In genomic region chr7:120867720-120868119, GRCm38 (mm10) we compare ENCODE assay signal across 21 mouse cellular contexts. TPM values are rescaled to one million over a fixed set of nuclear protein-coding genes. Genes with fewer than 3 reads are reported as not detected.
DNase-seq lines count a peak whose midpoint lies in the region; ATAC-seq and TF ChIP-seq lines count a peak whose summit lies in the region.
"Had no signal": no experiment of that assay in that cellular context is flagged by ENCODE, and none has a peak within 500 bp of the region (broad histone marks: within the 10 kb centered on the region; RNA-seq: fewer than 3 reads in every experiment).

No protein-coding gene starts in this region.

- TF ChIP-seq CTCF in liver, embryonic 14.5 days (IDR thresholded peaks at IDR 0.05; ENCODE audit: low read depth), result no peak

- H3K4me1 ChIP-seq in heart, embryonic 10.5 days, result peaks cover 58% of the 10 kb centered on the region
- H3K4me1 ChIP-seq in heart, embryonic 12.5 days (replicated peaks), result peaks cover 75% of the 10 kb centered on the region
- peaks cover 46% of the 10 kb centered on the region for H3K4me1 ChIP-seq in midbrain, embryonic 10.5 days
- peaks cover 18% of the 10 kb centered on the region for H3K4me1 ChIP-seq in midbrain, embryonic 11.5 days (ENCODE audit: control insufficient read depth, insufficient read depth, low read length)
- peaks cover 68 to 77% of the 10 kb centered on the region in 2 experiments for H3K4me1 ChIP-seq in liver, embryonic 14.5 days (replicated peaks; ENCODE audit: control insufficient read depth in 2 of 2, insufficient read depth in 2 of 2, low read length in 1 of 2)

- no peaks in the 10 kb centered on the region for H3K36me3 ChIP-seq in heart, embryonic 10.5 days
- no peaks in the 10 kb centered on the region for H3K36me3 ChIP-seq in heart, embryonic 12.5 days
- H3K36me3 ChIP-seq in midbrain, embryonic 10.5 days, result no peaks in the 10 kb centered on the region
- H3K36me3 ChIP-seq in midbrain, embryonic 11.5 days (ENCODE audit: control insufficient read depth, insufficient read depth, low read length), result no peaks in the 10 kb centered on the region
- H3K36me3 ChIP-seq in liver, embryonic 14.5 days (replicated peaks; ENCODE audit: control insufficient read depth, insufficient read depth, low read depth), result peaks cover 21% of the 10 kb centered on the region
- H3K36me3 ChIP-seq: intestine, embryonic 15.5 days; limb, embryonic 12.5 days; lung, embryonic 15.5 days; neural tube, embryonic 13.5 days had no signal

- no peak overlapping the region for H3K9ac ChIP-seq in heart, embryonic 12.5 days
- H3K9ac ChIP-seq in midbrain, embryonic 11.5 days (ENCODE audit: low read length), result no peak overlapping the region
- H3K9ac ChIP-seq in liver, embryonic 14.5 days (replicated peaks), result peak overlapping the region; percentile 80
- H3K9ac ChIP-seq: intestine, embryonic 15.5 days; limb, embryonic 12.5 days; lung, embryonic 15.5 days; neural tube, embryonic 13.5 days had no signal

- no peaks in the 10 kb centered on the region for H3K9me3 ChIP-seq in heart, embryonic 10.5 days
- no peaks in the 10 kb centered on the region for H3K9me3 ChIP-seq in heart, embryonic 12.5 days (replicated peaks)
- no peaks in the 10 kb centered on the region for H3K9me3 ChIP-seq in midbrain, embryonic 10.5 days (replicated peaks)
- no peaks in the 10 kb centered on the region for H3K9me3 ChIP-seq in midbrain, embryonic 11.5 days (ENCODE audit: control insufficient read depth, low read length)
- H3K9me3 ChIP-seq in liver, embryonic 14.5 days (ENCODE audit: control insufficient read depth, low read length), result no peaks in the 10 kb centered on the region
- H3K9me3 ChIP-seq: intestine, embryonic 15.5 days; limb, embryonic 12.5 days; lung, embryonic 15.5 days; neural tube, embryonic 13.5 days had no signal

- H3K27me3 ChIP-seq in heart, embryonic 10.5 days (ENCODE audit: insufficient read depth, poor library complexity, severe bottlenecking), result no peaks in the 10 kb centered on the region
- H3K27me3 ChIP-seq in heart, embryonic 12.5 days (replicated peaks), result no peaks in the 10 kb centered on the region
- no peaks in the 10 kb centered on the region for H3K27me3 ChIP-seq in midbrain, embryonic 10.5 days (ENCODE audit: low read depth, poor library complexity, severe bottlenecking)
- no peaks in the 10 kb centered on the region for H3K27me3 ChIP-seq in midbrain, embryonic 11.5 days (ENCODE audit: control insufficient read depth, insufficient read depth, low read length)
- H3K27me3 ChIP-seq in liver, embryonic 14.5 days (ENCODE audit: control insufficient read depth, insufficient read depth, low read length), result no peaks in the 10 kb centered on the region
- H3K27me3 ChIP-seq: intestine, embryonic 15.5 days; limb, embryonic 12.5 days; lung, embryonic 15.5 days; neural tube, embryonic 13.5 days had no signal

- 79% methylated on average over 1 of the region's 1 CpGs for WGBS in heart, embryonic 10.5 days
- WGBS in heart, embryonic 12.5 days, result 71% methylated on average over 1 of the region's 1 CpGs
- WGBS in midbrain, embryonic 10.5 days, result 77% methylated on average over 1 of the region's 1 CpGs
- WGBS in midbrain, embryonic 11.5 days, result 74% methylated on average over 1 of the region's 1 CpGs
- 84% methylated on average over 1 of the region's 1 CpGs for WGBS in liver, embryonic 14.5 days (ENCODE audit: insufficient replicate concordance)

- H3K4me3 ChIP-seq in heart, embryonic 10.5 days, result no peak overlapping the region
- H3K4me3 ChIP-seq in heart, embryonic 12.5 days, result no peak overlapping the region
- no peak overlapping the region for H3K4me3 ChIP-seq in midbrain, embryonic 10.5 days
- no peak overlapping the region for H3K4me3 ChIP-seq in midbrain, embryonic 11.5 days (ENCODE audit: low read depth, low read length)
- no peak overlapping the region for H3K4me3 ChIP-seq in liver, embryonic 14.5 days (ENCODE audit: insufficient read depth in 1 of 2, low read depth in 2 of 2, low read length in 2 of 2)
- H3K4me3 ChIP-seq: intestine, embryonic 15.5 days; left cerebral cortex, adult 2 months; limb, embryonic 12.5 days; lung, embryonic 15.5 days; neural tube, embryonic 13.5 days had no signal

- H3K4me2 ChIP-seq in heart, embryonic 12.5 days, result no peak overlapping the region
- no peak overlapping the region for H3K4me2 ChIP-seq in midbrain, embryonic 11.5 days
- peak overlapping the region; percentile 63 for H3K4me2 ChIP-seq in liver, embryonic 14.5 days (ENCODE audit: low read depth)
- H3K4me2 ChIP-seq: intestine, embryonic 15.5 days; limb, embryonic 12.5 days; lung, embryonic 15.5 days; neural tube, embryonic 13.5 days had no signal

- no peak for DNase-seq in heart, embryonic 10.5 days (ENCODE audit: low spot score)
- no peak for DNase-seq in midbrain, embryonic 10.5 days (ENCODE audit: low spot score)
- DNase-seq in midbrain, embryonic 11.5 days (ENCODE audit: low spot score, missing footprints), result no peak
- no peak for DNase-seq in liver, embryonic 14.5 days (ENCODE audit: low read depth in 3 of 3, low spot score in 3 of 3)
- DNase-seq: adrenal gland, postnatal 10 days; cerebellum, adult 11-12 months; cerebellum, postnatal 36 days; gastrocnemius, postnatal 25 days; heart, postnatal 14 days had no signal

- H3K27ac ChIP-seq in heart, embryonic 10.5 days, result peak overlapping the region; percentile 60; the same call in 1 of the 2 replicates
- no peak overlapping the region for H3K27ac ChIP-seq in heart, embryonic 12.5 days (ENCODE audit: poor library complexity, severe bottlenecking)
- peak overlapping the region; percentile 34; the same call in 1 of the 2 replicates for H3K27ac ChIP-seq in midbrain, embryonic 10.5 days (replicated peaks)
- no peak overlapping the region for H3K27ac ChIP-seq in midbrain, embryonic 11.5 days (ENCODE audit: low read depth, low read length)
- peak overlapping the region; percentile 99 for H3K27ac ChIP-seq in liver, embryonic 14.5 days
- H3K27ac ChIP-seq: kidney, postnatal 0 days; left cerebral cortex, adult 2 months; limb, embryonic 12.5 days; lung, embryonic 15.5 days; macrophage; neural tube, embryonic 13.5 days had no signal

- ATAC-seq in heart, embryonic 12.5 days (ENCODE audit: insufficient number of reproducible peaks, low FRiP score), result no peak
- no peak; the same call in 1 of the 2 replicates for ATAC-seq in midbrain, embryonic 11.5 days (ENCODE audit: low FRiP score)
- ATAC-seq in liver, embryonic 14.5 days (ENCODE audit: insufficient read depth), result peak; percentile 54
- no peak for ATAC-seq in megakaryocyte, adult 5-6 weeks (ENCODE audit: poor library complexity, severe bottlenecking)
- no peak for ATAC-seq in monocyte, adult 5-6 weeks (replicated peaks; ENCODE audit: insufficient number of reproducible peaks, low FRiP score, low TSS enrichment, poor library complexity, severe bottlenecking)

- no peak for TF ChIP-seq EP300 in liver, embryonic 14.5 days (IDR thresholded peaks at IDR 0.05; ENCODE audit: low read depth)

RNA-seq across cellular contexts. Expression of gene Eef2k, which starts 25.1 kb away (rescaled TPM):
- 16.3 and 17.3 TPM in 2 replicates for polyA plus RNA-seq in heart, embryonic 10.5 days (2016; fragmentation: Nextera tagmentation; extraction: Ambion mirVana)
- polyA plus RNA-seq in heart, embryonic 12.5 days (2016; fragmentation: Nextera tagmentation; extraction: Ambion mirVana), result 14.9 and 17.1 TPM in 2 replicates
- polyA plus RNA-seq in midbrain, embryonic 10.5 days (2016; fragmentation: Nextera tagmentation; extraction: Ambion mirVana), result 24.0 and 26.1 TPM in 2 replicates
- polyA plus RNA-seq in midbrain, embryonic 11.5 days (2014; fragmentation: Nextera tagmentation; extraction: Ambion mirVana), result 9.9 and 10.5 TPM in 2 replicates
- 21.5 and 30.2 TPM in 2 replicates for polyA plus RNA-seq in liver, embryonic 14.5 days (2012; rRNA removed)
- 13.4 and 14.5 TPM in 2 replicates for polyA plus RNA-seq in liver, embryonic 14.5 days (2014; fragmentation: Nextera tagmentation; extraction: Ambion mirVana)
- total RNA-seq in megakaryocyte, adult 5-6 weeks (2015), result 7.5 and 11.1 TPM in 2 replicates
- 23.5 and 26.1 TPM in 2 replicates for total RNA-seq in megakaryocyte, adult 5-6 weeks (2017)
- 33.4 to 56.9 TPM (median 45.7 TPM) in 3 replicates for total RNA-seq in monocyte, adult 5-6 weeks (2017)

RNA-seq across cellular contexts. Expression of gene Polr3e, which starts 49.8 kb away (rescaled TPM):
- 32.3 and 36.9 TPM in 2 replicates for polyA plus RNA-seq in heart, embryonic 10.5 days (2016; fragmentation: Nextera tagmentation; extraction: Ambion mirVana)
- 24.4 and 25.9 TPM in 2 replicates for polyA plus RNA-seq in heart, embryonic 12.5 days (2016; fragmentation: Nextera tagmentation; extraction: Ambion mirVana)
- polyA plus RNA-seq in midbrain, embryonic 10.5 days (2016; fragmentation: Nextera tagmentation; extraction: Ambion mirVana), result 38.2 and 41.0 TPM in 2 replicates
- polyA plus RNA-seq in midbrain, embryonic 11.5 days (2014; fragmentation: Nextera tagmentation; extraction: Ambion mirVana), result 19.0 and 19.9 TPM in 2 replicates
- polyA plus RNA-seq in liver, embryonic 14.5 days (2012; rRNA removed), result 5.8 and 9.2 TPM in 2 replicates
- 6.6 and 7.1 TPM in 2 replicates for polyA plus RNA-seq in liver, embryonic 14.5 days (2014; fragmentation: Nextera tagmentation; extraction: Ambion mirVana)
- total RNA-seq in megakaryocyte, adult 5-6 weeks (2015), result 4.6 and 5.3 TPM in 2 replicates
- total RNA-seq in megakaryocyte, adult 5-6 weeks (2017), result 9.8 and 11.6 TPM in 2 replicates
- 12.7 to 15.4 TPM (median 14.8 TPM) in 3 replicates for total RNA-seq in monocyte, adult 5-6 weeks (2017)

RNA-seq across cellular contexts. Expression of gene Gm5737, which starts 55.6 kb away (rescaled TPM):
- not detected in 2 replicates for polyA plus RNA-seq in heart, embryonic 10.5 days (2016; fragmentation: Nextera tagmentation; extraction: Ambion mirVana)
- polyA plus RNA-seq in heart, embryonic 12.5 days (2016; fragmentation: Nextera tagmentation; extraction: Ambion mirVana), result not detected in 2 replicates
- not detected in 2 replicates for polyA plus RNA-seq in midbrain, embryonic 10.5 days (2016; fragmentation: Nextera tagmentation; extraction: Ambion mirVana)
- not detected in 2 replicates for polyA plus RNA-seq in midbrain, embryonic 11.5 days (2014; fragmentation: Nextera tagmentation; extraction: Ambion mirVana)
- not detected in 2 replicates for polyA plus RNA-seq in liver, embryonic 14.5 days (2012; rRNA removed)
- not detected in 2 replicates for polyA plus RNA-seq in liver, embryonic 14.5 days (2014; fragmentation: Nextera tagmentation; extraction: Ambion mirVana)
- total RNA-seq in megakaryocyte, adult 5-6 weeks (2015), result not detected in 2 replicates
- total RNA-seq in megakaryocyte, adult 5-6 weeks (2017), result not detected in 2 replicates
- total RNA-seq in monocyte, adult 5-6 weeks (2017), result not detected in 3 replicates
- total RNA-seq: heart, adult 8-10 months had no signal
- polyA plus RNA-seq: forebrain, embryonic 11.5 days; intestine, embryonic 15.5 days; kidney, postnatal 0 days; limb, embryonic 12.5 days; lung, embryonic 15.5 days; macrophage; neural tube, embryonic 13.5 days had no signal

Comparison
In these comparisons a context has a peak if more than half of its experiments do, and no peak if none do; other contexts are left out.
1. H3K27ac ChIP-seq: peak in heart, embryonic 10.5 days (single experiment), midbrain, embryonic 10.5 days (single experiment) and liver, embryonic 14.5 days (single experiment); none in heart, embryonic 12.5 days (single experiment) and midbrain, embryonic 11.5 days (single experiment).